Mouse (Mus musculus): ENCODE data around the gene Nmur1.

GRCm38 (mm10) chr1:86441980-86442831 lies 16.2 kb upstream of the Nmur1 start:
- TF ChIP-seq POLR2A (IDR thresholded peaks at IDR 0.05; ENCODE audit: borderline replicate concordance, extremely low read depth, insufficient read depth, insufficient read length, poor library complexity, severe bottlenecking) (peak; percentile 38), CTCF (IDR thresholded peaks at IDR 0.05; ENCODE audit: borderline replicate concordance, extremely low read depth, insufficient read depth, insufficient read length) (no peak)

Measured in brain, embryonic 14.5 days (tissue).